11 mouse cellular contexts compared by ENCODE assay signal in the genomic region with DNA sequence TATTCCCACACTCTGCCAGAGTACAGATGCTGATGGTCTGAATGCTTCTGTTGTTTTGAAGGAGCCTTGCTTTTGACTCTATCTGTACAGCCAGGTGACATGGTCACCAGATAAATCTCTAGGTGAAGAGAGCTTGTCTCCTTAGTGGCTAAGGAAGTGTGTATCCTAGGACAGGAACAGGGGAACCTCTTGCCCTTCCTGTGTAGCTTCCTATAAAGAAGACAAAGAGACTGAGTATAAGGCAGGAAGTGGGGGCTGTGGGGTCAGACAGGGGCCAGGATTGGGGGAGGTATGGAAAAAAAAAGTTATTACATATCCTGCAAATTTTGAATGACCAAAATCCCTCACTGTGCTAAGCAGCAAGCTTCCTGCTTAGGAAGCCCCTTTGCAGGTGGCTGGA. TPM values are rescaled to one million over a fixed set of nuclear protein-coding genes. Genes with fewer than 3 reads are reported as not detected.
DNase-seq lines count a peak whose midpoint lies in the region; ATAC-seq and TF ChIP-seq lines count a peak whose summit lies in the region.
"Had no signal": no experiment of that assay in that cellular context is flagged by ENCODE, and none has a peak within 500 bp of the region (broad histone marks: within the 10 kb centered on the region; RNA-seq: fewer than 3 reads in every experiment).

No protein-coding gene starts in this region.

- H3K4me3 ChIP-seq in lung, embryonic 16.5 days (ENCODE audit: low read length): no peak overlapping the region
- H3K4me3 ChIP-seq in heart, embryonic 12.5 days: no peak overlapping the region
- H3K4me3 ChIP-seq in kidney, embryonic 15.5 days (replicated peaks): no peak overlapping the region
- H3K4me3 ChIP-seq in cerebellum, adult 2 months (replicated peaks; ENCODE audit: insufficient read depth, low read depth, low read length): no peak overlapping the region
- H3K4me3 ChIP-seq: liver, embryonic 15.5 days had no signal

- H3K27me3 ChIP-seq in lung, embryonic 16.5 days (ENCODE audit: control insufficient read depth, insufficient read depth, low read depth, low read length): no peaks in the 10 kb centered on the region
- H3K27me3 ChIP-seq in heart, embryonic 12.5 days (replicated peaks): no peaks in the 10 kb centered on the region
- no peaks in the 10 kb centered on the region for H3K27me3 ChIP-seq in kidney, embryonic 15.5 days
- no peaks in the 10 kb centered on the region for H3K27me3 ChIP-seq in cerebellum, adult 2 months (ENCODE audit: control insufficient read depth, insufficient read depth, low read length)
- H3K27me3 ChIP-seq: liver, embryonic 15.5 days had no signal

- ATAC-seq in lung, embryonic 16.5 days (ENCODE audit: low read depth): peak; percentile 75
- peak; percentile 76 for ATAC-seq in heart, embryonic 12.5 days (ENCODE audit: insufficient number of reproducible peaks, low FRiP score)
- peak; percentile 67; the same call in 1 of the 2 replicates for ATAC-seq in kidney, embryonic 15.5 days (replicated peaks; ENCODE audit: low FRiP score)
- ATAC-seq in megakaryocyte progenitor cell, adult 5-6 weeks (replicated peaks; ENCODE audit: poor library complexity): peak; percentile 58
- no peak for ATAC-seq in cerebellum, adult (ENCODE audit: insufficient number of reproducible peaks, low FRiP score, low TSS enrichment)

- H3K4me2 ChIP-seq in lung, embryonic 16.5 days (ENCODE audit: low read depth, low read length): no peak overlapping the region
- H3K4me2 ChIP-seq in heart, embryonic 12.5 days: no peak overlapping the region
- no peak overlapping the region for H3K4me2 ChIP-seq in kidney, embryonic 15.5 days
- H3K4me2 ChIP-seq: liver, embryonic 15.5 days had no signal

- TF ChIP-seq POLR2A in cerebellum, adult 2 months (IDR thresholded peaks at IDR 0.05; ENCODE audit: borderline replicate concordance, insufficient read depth, low read length): no peak

- no peak overlapping the region for H3K9ac ChIP-seq in lung, embryonic 16.5 days (ENCODE audit: low read length)
- no peak overlapping the region for H3K9ac ChIP-seq in heart, embryonic 12.5 days
- H3K9ac ChIP-seq in kidney, embryonic 15.5 days: no peak overlapping the region
- H3K9ac ChIP-seq: liver, embryonic 15.5 days had no signal

- H3K36me3 ChIP-seq in lung, embryonic 16.5 days (ENCODE audit: control insufficient read depth, insufficient read depth, low read length): no peaks in the 10 kb centered on the region
- no peaks in the 10 kb centered on the region for H3K36me3 ChIP-seq in heart, embryonic 12.5 days
- H3K36me3 ChIP-seq in kidney, embryonic 15.5 days: no peaks in the 10 kb centered on the region
- H3K36me3 ChIP-seq: liver, embryonic 15.5 days had no signal

- DNase-seq in lung, adult 18-20 months: no peak
- no peak for DNase-seq in right cerebral cortex, postnatal 25 days
- DNase-seq in cerebellum, adult 2 months: no peak
- DNase-seq: cerebellum, adult 8-10 months; thymus, postnatal 14 days had no signal

- peaks cover 29% of the 10 kb centered on the region for H3K4me1 ChIP-seq in lung, embryonic 16.5 days (replicated peaks; ENCODE audit: control insufficient read depth, insufficient read depth, low read length)
- peaks cover 10% of the 10 kb centered on the region for H3K4me1 ChIP-seq in heart, embryonic 12.5 days (replicated peaks)
- H3K4me1 ChIP-seq in kidney, embryonic 15.5 days: peaks cover 19% of the 10 kb centered on the region
- H3K4me1 ChIP-seq in cerebellum, adult 2 months (ENCODE audit: control insufficient read depth, insufficient read depth, low read length): peaks cover 5% of the 10 kb centered on the region; the same call in 1 of the 2 replicates

- no peak for TF ChIP-seq CTCF in cerebellum, adult 2 months (IDR thresholded peaks at IDR 0.05; ENCODE audit: borderline replicate concordance, insufficient read depth, low read depth, low read length)

- no peaks in the 10 kb centered on the region for H3K9me3 ChIP-seq in lung, embryonic 16.5 days (ENCODE audit: control insufficient read depth, low read length)
- H3K9me3 ChIP-seq in heart, embryonic 12.5 days (replicated peaks): no peaks in the 10 kb centered on the region
- no peaks in the 10 kb centered on the region for H3K9me3 ChIP-seq in kidney, embryonic 15.5 days (replicated peaks)
- H3K9me3 ChIP-seq: liver, embryonic 15.5 days had no signal

- peak overlapping the region; percentile 68 for H3K27ac ChIP-seq in lung, embryonic 16.5 days (ENCODE audit: low read length)
- H3K27ac ChIP-seq in heart, embryonic 12.5 days (ENCODE audit: poor library complexity, severe bottlenecking): no peak overlapping the region
- H3K27ac ChIP-seq in kidney, embryonic 15.5 days: peak overlapping the region; percentile 14; the same call in 1 of the 2 replicates
- no peak overlapping the region for H3K27ac ChIP-seq in cerebellum, adult 2 months (ENCODE audit: insufficient read depth, low read length)
- H3K27ac ChIP-seq: liver, embryonic 15.5 days had no signal

RNA-seq across cellular contexts. Expression of a gene that starts 13.4 kb away (rescaled TPM):
- 129 and 133 TPM in 2 replicates for polyA plus RNA-seq in lung, embryonic 16.5 days (2015; fragmentation: Nextera tagmentation; extraction: Ambion mirVana)
- polyA plus RNA-seq in heart, embryonic 12.5 days (2016; fragmentation: Nextera tagmentation; extraction: Ambion mirVana): 53.5 and 53.8 TPM in 2 replicates
- polyA plus RNA-seq in kidney, embryonic 15.5 days (2015; fragmentation: Nextera tagmentation; extraction: Ambion mirVana): 128 TPM in 2 replicates
- 41.7 and 53.7 TPM in 2 replicates for total RNA-seq in megakaryocyte progenitor cell, adult 5-6 weeks (2015)
- 81.6 and 90.2 TPM in 2 replicates for total RNA-seq in megakaryocyte progenitor cell, adult 5-6 weeks (2017)
- 123 and 126 TPM in 2 replicates for polyA plus RNA-seq in cerebellum, adult 2 months (2012; rRNA removed)

Comparison
In these comparisons a context has a peak if more than half of its experiments do, and no peak if none do; other contexts are left out.
1. H3K27ac ChIP-seq: peak in lung, embryonic 16.5 days (single experiment) and kidney, embryonic 15.5 days (single experiment); none in heart, embryonic 12.5 days (single experiment) and cerebellum, adult 2 months (single experiment).